Mouse (Mus musculus) C2C12 (cell line): Measurements from ENCODE around the gene Preb. TPM values are rescaled to one million over a fixed set of nuclear protein-coding genes. Genes with fewer than 3 reads are reported as not detected.
A peak's percentile ranks its signal among the peaks of the same experiment; 100 is the strongest.

ENCODE experiments used
- H3K27me3 ChIP-seq: one replicate; pipeline ENCODE4 v1.6.1; 2011; ENCODE audit not compliant: control insufficient read depth, insufficient read depth, insufficient read length
- H3K36me3 ChIP-seq: one replicate; pipeline ENCODE4 v1.6.1; 2011; ENCODE audit not compliant: control insufficient read depth, insufficient read depth
- H3K4me3 ChIP-seq: one replicate; pipeline ENCODE4 v1.5.1; 2011; ENCODE audit warnings: mild to moderate bottlenecking, control low read depth; ENCODE audit not compliant: poor library complexity, insufficient read depth, severe bottlenecking
- H3K79me2 ChIP-seq: one replicate; pipeline ENCODE4 v1.6.1; 2011; ENCODE audit not compliant: control insufficient read depth, insufficient read depth
- H3K79me3 ChIP-seq: one replicate; pipeline ENCODE4 v1.6.1; 2011; ENCODE audit warnings: low read depth, control low read depth
- H3ac ChIP-seq: one replicate; pipeline ENCODE3; 2011; ENCODE audit warnings: low read depth; ENCODE audit not compliant: control insufficient read depth, insufficient read length
- CEBPB ChIP-seq: IDR thresholded peaks from one replicate; pipeline ENCODE4 v1.6.1; 2011; ENCODE audit warnings: low read depth, mild to moderate bottlenecking, control low read depth, moderate library complexity
- CTCF ChIP-seq: IDR thresholded peaks from one replicate; pipeline ENCODE4 v1.5.1; 2011; ENCODE audit not compliant: control insufficient read depth, insufficient read depth, insufficient read length
- FOSL1 ChIP-seq: IDR thresholded peaks from one replicate; pipeline ENCODE4 v1.8.0; 2011; ENCODE audit warnings: mild to moderate bottlenecking, low read length; ENCODE audit not compliant: poor library complexity, insufficient read depth, severe bottlenecking
- MAX ChIP-seq: IDR thresholded peaks from one replicate; pipeline ENCODE4 v1.6.1; 2011; ENCODE audit warnings: mild to moderate bottlenecking, control low read depth
- MYOD1 ChIP-seq: IDR thresholded peaks from one replicate; pipeline ENCODE4 v1.6.1; 2011; ENCODE audit warnings: low read depth; ENCODE audit not compliant: control insufficient read depth, insufficient read length
- MYOG ChIP-seq: IDR thresholded peaks from one replicate; pipeline ENCODE4 v1.6.1; 2011; ENCODE audit not compliant: control insufficient read depth, insufficient read length; ENCODE audit errors: extremely low read depth
- USF1 ChIP-seq: IDR thresholded peaks from one replicate; pipeline ENCODE4 v1.6.1; 2011; ENCODE audit warnings: low read depth, mild to moderate bottlenecking, control low read depth, moderate library complexity
- polyA plus RNA-seq: library from polyadenylated mRNA; unstranded; fragments of >200 nt; fragmentation: generic; extraction: Trizol; gene quantifications from one replicate; pipeline ENCODE4 v1.2.1, GENCODE M21; 2012; ENCODE audit warnings: missing spikeins

Gene Preb
- polyA plus RNA-seq, 1 experiment: 108 TPM

DNA sequence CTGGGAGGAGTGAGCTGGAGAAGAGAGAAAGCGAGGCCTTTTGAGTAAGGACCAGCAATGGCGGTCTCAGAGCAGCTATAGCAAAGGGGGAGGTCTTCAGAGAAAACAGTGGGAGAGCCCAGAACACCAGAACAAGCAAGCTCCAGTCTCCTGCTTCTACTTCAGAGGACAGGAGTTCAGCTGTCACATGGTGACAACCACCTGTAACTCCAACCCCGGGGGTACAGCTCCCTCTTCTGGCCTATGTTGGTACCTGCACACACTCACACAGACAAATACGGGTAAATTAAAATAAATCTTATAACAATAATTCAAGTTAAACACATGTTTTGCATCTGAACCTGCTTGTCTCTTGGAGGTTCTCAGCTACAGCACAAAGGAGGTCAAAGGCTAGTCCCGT is 38.1 kb upstream of the Preb start:
- H3ac ChIP-seq: no peak overlapping the region
- no peaks in the 10 kb centered on the region for H3K79me3 ChIP-seq
- no peaks in the 10 kb centered on the region for H3K79me2 ChIP-seq
- TF ChIP-seq USF1 (peak; percentile 68), MYOD1 (no peak), FOSL1 (no peak), CTCF (peak; percentile 48), MAX (no peak)
- no peaks in the 10 kb centered on the region for H3K36me3 ChIP-seq
- H3K4me3 ChIP-seq: no peak overlapping the region
- no peaks in the 10 kb centered on the region for H3K27me3 ChIP-seq

DNA sequence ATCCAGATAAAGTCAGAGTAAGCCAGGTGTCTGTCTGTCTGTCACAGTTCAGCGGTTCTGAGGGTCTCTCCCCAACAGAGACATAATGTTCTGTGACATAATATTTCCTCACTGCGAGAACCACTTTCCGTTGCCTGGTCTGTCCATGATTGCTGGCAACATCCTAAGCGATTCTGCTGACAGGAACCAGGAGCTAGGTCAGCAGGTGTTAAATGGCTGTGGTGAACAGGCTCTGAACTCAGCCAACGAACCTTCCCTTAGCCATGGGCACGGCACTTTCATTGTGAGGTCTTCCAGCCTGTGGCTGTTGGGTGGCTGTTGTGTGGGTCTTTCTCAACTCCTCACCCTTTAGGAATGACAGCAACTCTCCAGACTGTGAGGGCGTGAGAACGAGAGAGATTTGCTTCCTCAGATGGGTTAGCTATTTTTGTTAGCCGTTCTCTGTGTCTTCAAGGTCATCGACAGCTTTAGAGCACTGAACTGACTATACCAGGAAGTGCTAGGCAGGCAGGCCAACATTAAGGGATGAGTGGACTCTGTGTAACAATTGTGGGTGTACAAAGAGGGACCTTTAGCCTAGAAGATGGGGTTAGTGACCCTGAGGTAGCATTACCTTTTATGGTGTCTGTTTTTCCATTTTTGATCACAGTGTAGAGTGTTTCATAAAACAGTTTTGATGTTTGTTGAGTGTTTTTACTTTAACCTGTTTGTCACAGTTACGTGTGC is 34.9 kb upstream of the Preb start:
- TF ChIP-seq MYOG: no peak
- no peak overlapping the region for H3K4me3 ChIP-seq

DNA sequence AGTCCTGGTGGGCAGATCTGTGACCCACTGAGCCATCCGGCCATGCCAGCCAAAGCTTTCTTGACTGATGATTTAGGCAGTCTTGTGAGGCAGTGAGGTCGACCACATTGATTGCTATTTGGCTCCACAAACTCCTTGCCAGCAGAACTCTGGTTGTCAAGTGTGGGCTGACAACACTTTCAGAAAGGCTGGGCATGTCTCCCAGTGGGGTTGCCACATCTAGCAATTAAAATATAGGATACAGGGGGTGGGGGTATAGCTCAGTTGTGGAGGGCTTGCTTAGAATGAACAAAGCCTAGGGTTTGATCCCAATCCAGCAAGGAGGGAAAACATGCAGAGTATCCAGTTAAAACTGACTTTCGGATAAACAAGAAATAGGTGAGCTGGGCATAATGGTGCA is 33.9 kb upstream of the Preb start:
- no peaks in the 10 kb centered on the region for H3K79me3 ChIP-seq
- no peaks in the 10 kb centered on the region for H3K79me2 ChIP-seq
- TF ChIP-seq FOSL1 (no peak), MAX (no peak), MYOG (no peak), CEBPB (no peak), CTCF (no peak), USF1 (no peak), MYOD1 (no peak)
- no peaks in the 10 kb centered on the region for H3K27me3 ChIP-seq
- H3ac ChIP-seq: no peak overlapping the region
- H3K4me3 ChIP-seq: no peak overlapping the region
- no peaks in the 10 kb centered on the region for H3K36me3 ChIP-seq

More for the DNA sequence above, 34.9 kb upstream of the Preb start:
- no peaks in the 10 kb centered on the region for H3K27me3 ChIP-seq
- no peaks in the 10 kb centered on the region for H3K36me3 ChIP-seq
- no peaks in the 10 kb centered on the region for H3K79me3 ChIP-seq
- no peaks in the 10 kb centered on the region for H3K79me2 ChIP-seq
- no peak overlapping the region for H3ac ChIP-seq

DNA sequence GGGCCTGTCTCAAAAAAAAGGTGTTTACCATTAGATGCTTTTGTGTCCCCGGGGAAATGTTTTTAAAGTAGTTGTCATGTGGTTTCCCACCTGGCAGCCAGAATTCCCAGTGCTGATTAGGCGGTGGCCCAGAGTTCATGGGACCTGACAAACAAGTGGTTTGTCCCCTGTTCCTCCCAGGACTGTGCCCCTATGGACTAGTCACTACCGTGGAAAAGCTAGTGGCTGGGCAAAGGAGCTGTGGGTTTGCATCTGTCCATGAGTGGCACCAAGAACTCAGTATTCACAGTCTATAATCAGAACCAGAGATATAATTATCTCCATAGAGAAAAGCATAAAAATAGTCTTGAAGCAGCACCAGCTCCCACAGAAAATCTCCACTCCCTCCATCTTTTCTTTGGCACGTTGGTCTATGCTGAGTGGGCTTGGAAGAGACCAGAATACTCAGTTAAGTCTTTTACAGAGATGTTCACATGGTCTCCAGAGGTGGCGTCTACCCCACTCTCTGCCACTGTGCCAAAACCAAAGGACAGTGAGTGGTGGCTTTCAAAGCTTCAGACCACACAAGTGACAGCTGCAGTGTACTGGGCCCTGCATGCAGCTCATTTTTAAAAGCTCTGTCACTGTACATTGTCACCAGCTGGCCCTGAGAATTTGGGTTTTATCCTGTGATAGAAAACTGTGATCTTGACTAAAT is 33.0 kb upstream of the Preb start:
- TF ChIP-seq MAX (no peak), MYOG (no peak), CEBPB (no peak), CTCF (no peak), MYOD1 (no peak), FOSL1 (no peak), USF1 (no peak)
- Histone ChIP-seq H3K4me3 (no peak overlapping the region), H3K79me2 (no peaks in the 10 kb centered on the region), H3K27me3 (no peaks in the 10 kb centered on the region), H3K79me3 (no peaks in the 10 kb centered on the region), H3K36me3 (no peaks in the 10 kb centered on the region), H3ac (no peak overlapping the region)

DNA sequence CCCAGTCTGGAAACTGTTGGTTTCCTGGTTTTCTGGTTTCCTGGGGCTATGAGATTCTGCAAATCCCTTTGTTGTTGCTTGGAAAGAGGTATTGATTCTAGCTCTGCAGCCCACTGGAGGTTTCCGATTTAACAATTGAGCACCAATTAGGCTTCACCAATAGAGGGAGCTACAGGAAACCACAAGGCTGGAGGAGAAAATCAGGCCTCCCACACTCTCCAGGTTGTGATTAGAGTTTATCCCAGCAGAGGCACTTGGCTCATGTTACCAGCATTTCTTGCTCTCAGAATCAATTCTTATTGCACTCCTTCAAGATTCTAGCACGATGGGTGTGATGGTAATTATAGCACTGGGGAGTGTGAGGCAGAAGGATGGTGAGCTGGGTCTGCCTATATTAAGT is 22.2 kb upstream of the Preb start:
- H3ac ChIP-seq: no peak overlapping the region
- H3K79me3 ChIP-seq: no peaks in the 10 kb centered on the region
- no peak overlapping the region for H3K4me3 ChIP-seq
- TF ChIP-seq FOSL1 (no peak), MYOG (no peak), CEBPB (no peak)
- no peaks in the 10 kb centered on the region for H3K27me3 ChIP-seq
- no peaks in the 10 kb centered on the region for H3K79me2 ChIP-seq
- no peaks in the 10 kb centered on the region for H3K36me3 ChIP-seq

DNA sequence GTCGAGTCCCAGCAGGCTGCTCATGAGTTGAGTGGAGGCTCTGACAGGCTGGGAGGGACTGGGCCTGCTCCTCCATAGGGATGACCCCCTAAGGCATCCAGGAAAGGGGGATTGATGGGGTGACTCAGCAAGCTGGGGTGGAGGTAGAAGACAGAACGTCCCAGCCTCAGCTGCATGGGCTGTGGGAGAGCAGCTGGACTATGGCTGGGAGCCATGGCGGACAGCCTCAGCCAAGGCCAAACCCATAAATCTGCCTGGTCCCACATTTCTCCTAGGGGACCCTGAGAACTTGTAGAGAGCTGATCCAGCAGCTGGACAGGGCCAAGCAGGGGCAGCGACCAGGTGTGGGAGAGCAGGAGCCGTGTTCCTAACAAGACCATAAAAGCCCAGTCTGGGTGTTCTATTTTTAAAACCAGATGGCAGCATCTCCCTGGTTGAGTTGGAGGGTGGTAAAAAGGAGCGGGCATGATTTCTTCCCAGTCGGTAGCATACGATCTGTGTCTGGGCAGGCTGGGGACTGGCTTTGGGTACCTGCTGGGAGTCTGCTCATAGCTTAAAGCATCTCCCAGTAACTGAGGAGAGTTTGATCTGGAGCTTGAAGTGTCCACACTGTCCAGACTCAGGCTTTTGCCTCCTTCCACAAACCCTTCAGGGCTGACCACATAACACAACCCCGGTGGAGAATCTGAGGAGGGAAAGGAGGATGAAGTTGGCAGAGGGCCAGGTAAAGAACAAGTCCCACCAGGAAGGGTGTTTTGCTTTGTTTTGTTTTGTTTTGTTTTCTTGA is 14.9 kb upstream of the Preb start:
- TF ChIP-seq CTCF: no peak
- TF ChIP-seq MAX: no peak
- no peak for TF ChIP-seq FOSL1
- TF ChIP-seq MYOG: no peak
- no peak for TF ChIP-seq MYOD1
- no peak for TF ChIP-seq USF1
- TF ChIP-seq CEBPB: no peak
- Histone ChIP-seq H3K36me3 (no peaks in the 10 kb centered on the region), H3K79me3 (no peaks in the 10 kb centered on the region), H3ac (no peak overlapping the region), H3K4me3 (no peak overlapping the region), H3K79me2 (no peaks in the 10 kb centered on the region), H3K27me3 (peaks cover 3% of the 10 kb centered on the region)
